Mouse (Mus musculus): ENCODE results near the gene Cgn. TPM values are rescaled to one million over a fixed set of nuclear protein-coding genes. Genes with fewer than 3 reads are reported as not detected.
"Not testable (repeated sequence)": the region's sequence is repeated elsewhere in the genome, so short reads cannot be mapped to it uniquely, and the experiment has no call there.

Cgn gene
- total RNA-seq, 1 experiment from 2014 or later = not detected

- ATAC-seq (replicated peaks; ENCODE audit: insufficient number of reproducible peaks, low FRiP score, low TSS enrichment, poor library complexity, severe bottlenecking) = no peak
These were observed 40.6 kb downstream of the Cgn start for GRCm38 (mm10) chr3:94745691-94746090.

DNA sequence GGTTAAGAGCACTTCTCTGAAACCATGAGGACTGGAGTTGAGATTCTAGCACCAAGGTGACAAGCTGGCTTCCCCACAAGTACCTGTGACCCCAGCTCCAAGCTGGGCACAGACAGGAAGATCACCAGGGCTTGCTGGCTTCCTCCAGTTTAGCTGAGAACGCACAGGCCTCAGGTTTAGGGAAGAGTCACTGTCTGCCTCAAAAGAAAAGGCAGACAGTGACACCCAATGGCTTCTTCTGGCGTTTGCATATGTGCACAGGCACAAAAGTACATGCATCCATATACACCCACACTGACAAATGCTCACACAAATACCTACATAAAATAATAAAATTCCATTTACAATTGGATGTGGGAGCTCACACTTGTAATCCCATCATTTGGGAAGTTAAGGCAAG lies 62.7 kb downstream of the Cgn start:
- ATAC-seq (replicated peaks; ENCODE audit: insufficient number of reproducible peaks, low FRiP score, low TSS enrichment, poor library complexity, severe bottlenecking) = not testable (repeated sequence)

DNA sequence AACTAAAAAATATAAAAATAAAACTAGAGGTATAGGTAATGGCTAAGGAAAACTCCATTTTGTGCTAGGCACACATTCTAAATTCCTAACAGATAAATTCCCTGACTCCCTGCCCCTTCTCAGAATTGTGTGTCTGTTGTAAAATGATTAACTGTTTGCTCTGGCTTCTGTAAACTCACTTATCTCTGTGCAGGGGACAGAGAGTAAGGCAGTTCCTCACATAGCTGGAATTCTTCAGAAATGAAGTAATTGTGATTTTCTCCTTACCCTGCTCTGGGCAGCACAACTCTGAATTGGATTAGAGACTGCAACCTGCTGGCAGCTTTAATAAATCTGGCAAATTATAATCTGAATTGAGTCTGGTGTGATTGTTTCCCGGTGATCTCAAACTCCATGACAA lies 68.0 kb downstream of the Cgn start:
- not testable (repeated sequence) for ATAC-seq (replicated peaks; ENCODE audit: insufficient number of reproducible peaks, low FRiP score, low TSS enrichment, poor library complexity, severe bottlenecking)

GRCm38 (mm10) chr3:94713424-94713823 lies 72.9 kb downstream of the Cgn start:
- ATAC-seq (replicated peaks; ENCODE audit: insufficient number of reproducible peaks, low FRiP score, low TSS enrichment, poor library complexity, severe bottlenecking) = not testable (repeated sequence)

DNA sequence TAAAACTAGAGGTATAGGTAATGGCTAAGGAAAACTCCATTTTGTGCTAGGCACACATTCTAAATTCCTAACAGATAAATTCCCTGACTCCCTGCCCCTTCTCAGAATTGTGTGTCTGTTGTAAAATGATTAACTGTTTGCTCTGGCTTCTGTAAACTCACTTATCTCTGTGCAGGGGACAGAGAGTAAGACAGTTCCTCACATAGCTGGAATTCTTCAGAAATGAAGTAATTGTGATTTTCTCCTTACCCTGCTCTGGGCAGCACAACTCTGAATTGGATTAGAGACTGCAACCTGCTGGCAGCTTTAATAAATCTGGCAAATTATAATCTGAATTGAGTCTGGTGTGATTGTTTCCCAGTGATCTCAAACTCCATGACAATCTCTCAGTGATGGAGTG lies 75.7 kb downstream of the Cgn start:
- not testable (repeated sequence) for ATAC-seq (replicated peaks; ENCODE audit: insufficient number of reproducible peaks, low FRiP score, low TSS enrichment, poor library complexity, severe bottlenecking)

Other genes with a start within 250 kb of the Cgn start
- 28.7 to 47.9 TPM (median 47.5 TPM) in 3 replicates for gene Snx27, start 203.8 kb downstream of the Cgn start, total RNA-seq (2017)
- not detected in 3 replicates for gene Gm10972, start 143.4 kb downstream of the Cgn start, total RNA-seq (2017)
- gene Tuft1, start 127.6 kb downstream of the Cgn start, total RNA-seq (2017) = 1.8 to 6.3 TPM (median 4.6 TPM) in 3 replicates
- not detected in 3 replicates for gene Selenbp2, start 92.9 kb downstream of the Cgn start, total RNA-seq (2017)
- 14.4 to 29.8 TPM (median 15.6 TPM) in 3 replicates for gene Pogz, start 51.1 kb upstream of the Cgn start, total RNA-seq (2017)
- gene Psmb4, start 100.5 kb upstream of the Cgn start, total RNA-seq (2017) = 162 to 242 TPM (median 193 TPM) in 3 replicates
- 8.9 to 16.0 TPM (median 14.1 TPM) in 3 replicates for gene Selenbp1, start 146.6 kb upstream of the Cgn start, total RNA-seq (2017)
- 13.9 to 19.6 TPM (median 17.9 TPM) in 3 replicates for gene Rfx5, start 167.6 kb upstream of the Cgn start, total RNA-seq (2017)
- gene Pi4kb, start 188.2 kb upstream of the Cgn start, total RNA-seq (2017) = 25.2 to 29.9 TPM (median 27.2 TPM) in 3 replicates
- gene Zfp687, start 229.0 kb upstream of the Cgn start, total RNA-seq (2017) = 17.3 to 33.2 TPM (median 29.2 TPM) in 3 replicates

Data from monocyte, adult 5-6 weeks (primary cell).